19 mouse cellular contexts compared by ENCODE assay signal in the genomic region with DNA sequence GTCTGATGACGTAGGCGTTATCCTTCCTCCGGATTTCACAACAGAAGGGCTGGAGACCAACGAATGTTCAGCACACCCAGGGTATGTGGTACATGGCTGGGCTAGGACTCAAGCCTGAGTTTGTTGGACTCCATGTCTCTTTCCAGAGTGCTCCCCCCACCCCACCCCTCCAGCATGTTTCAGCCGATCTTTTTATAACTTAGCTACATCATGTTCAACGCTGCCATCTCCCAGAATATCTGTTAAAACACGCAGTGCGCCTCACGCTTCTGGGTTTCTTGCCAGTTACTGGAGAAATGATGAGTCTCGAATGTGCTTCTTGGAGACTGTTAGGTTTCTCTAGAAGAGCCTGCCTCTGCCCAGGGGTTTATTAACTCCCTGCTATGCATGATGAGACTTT.
DNase-seq lines count a peak whose midpoint lies in the region.
"Had no signal": no experiment of that assay in that cellular context is flagged by ENCODE, and none has a peak within 500 bp of the region (broad histone marks: within the 10 kb centered on the region; RNA-seq: fewer than 3 reads in every experiment).

No protein-coding gene starts in this region.

- 84% methylated on average over 10 of the region's 10 CpGs for WGBS in heart, embryonic 10.5 days

- no peaks in the 10 kb centered on the region for H3K36me3 ChIP-seq in heart, embryonic 10.5 days
- H3K36me3 ChIP-seq: embryonic facial prominence, embryonic 10.5 days; limb, embryonic 15.5 days; midbrain, embryonic 15.5 days had no signal

- H3K27me3 ChIP-seq in heart, embryonic 10.5 days (ENCODE audit: insufficient read depth, poor library complexity, severe bottlenecking) = no peaks in the 10 kb centered on the region
- H3K27me3 ChIP-seq: limb, embryonic 15.5 days; midbrain, embryonic 15.5 days had no signal

- H3K27ac ChIP-seq in heart, embryonic 10.5 days = no peak overlapping the region
- H3K27ac ChIP-seq: embryonic facial prominence, embryonic 10.5 days; hindbrain, postnatal 0 days; limb, embryonic 15.5 days; midbrain, embryonic 15.5 days had no signal

- H3K4me3 ChIP-seq in heart, embryonic 10.5 days = no peak overlapping the region
- H3K4me3 ChIP-seq: embryonic facial prominence, embryonic 10.5 days; erythroblast, embryonic 14.5 days; limb, embryonic 15.5 days; midbrain, embryonic 15.5 days had no signal

- no peaks in the 10 kb centered on the region for H3K4me1 ChIP-seq in heart, embryonic 10.5 days
- H3K4me1 ChIP-seq: embryonic facial prominence, embryonic 10.5 days; limb, embryonic 15.5 days had no signal

- intact Hi-C loops in heart, postnatal 36 days (cut with DNase I) = no loop called here
- intact Hi-C loops in left cerebral cortex, postnatal 14 days (cut with DNase I) = no loop called here

- H3K9me3 ChIP-seq in heart, embryonic 10.5 days = no peaks in the 10 kb centered on the region
- H3K9me3 ChIP-seq: embryonic facial prominence, embryonic 10.5 days; limb, embryonic 15.5 days; midbrain, embryonic 15.5 days had no signal

- DNase-seq in heart, embryonic 10.5 days (ENCODE audit: low spot score) = peak; percentile 25
- no peak for DNase-seq in heart, postnatal 36 days
- peak; percentile 85 to 87 for DNase-seq in frontal cortex, adult 2 months (ENCODE audit: extremely low spot score in 1 of 2, low spot score in 1 of 2)
- peak; percentile 81 to 91 for DNase-seq in left cerebral cortex, postnatal 14 days (ENCODE audit: low spot score in 2 of 2)
- peak; percentile 67 to 89 for DNase-seq in right cerebral cortex, postnatal 36 days (ENCODE audit: low spot score in 2 of 2)
- no peak for DNase-seq in kidney, postnatal 4 days
- DNase-seq in embryo, embryonic 10.5 days (ENCODE audit: low spot score) = no peak
- no peak for DNase-seq in urinary bladder, adult 2 months (ENCODE audit: low spot score)
- DNase-seq: adrenal gland, postnatal 36 days; cerebellum, postnatal 14 days; kidney, adult 18-20 months; kidney, postnatal 36 days; lung, adult 2 months; thymus, postnatal 25 days had no signal

Comparison
In these comparisons a context has a peak if more than half of its experiments do, and no peak if none do; other contexts are left out.
1. DNase-seq: peak in heart, embryonic 10.5 days (single experiment), frontal cortex, adult 2 months (2 of 2), left cerebral cortex, postnatal 14 days (2 of 2) and right cerebral cortex, postnatal 36 days (2 of 2); none in heart, postnatal 36 days (0 of 2), kidney, postnatal 4 days (0 of 2), embryo, embryonic 10.5 days (single experiment) and urinary bladder, adult 2 months (single experiment).